Mouse (Mus musculus) lung, embryonic 15.5 days (tissue): ENCODE measurements around the gene Alpi. TPM values are rescaled to one million over a fixed set of nuclear protein-coding genes. Genes with fewer than 3 reads are reported as not detected.

Experiments used
- ATAC-seq: fragments of 200-750 bp; cut with Nextera tagmentation; 2 replicates; pipeline ENCODE4 v1.8.0; 2017; ENCODE audit warnings: moderate number of reproducible peaks, borderline replicate concordance; ENCODE audit not compliant: low FRiP score, low TSS enrichment; ENCODE audit errors: extremely low read depth
- H3K27ac ChIP-seq: fragments of 300-500 bp; sonication (generic); 2 replicates; pipeline ENCODE4 v1.5.1; 2015; ENCODE audit warnings: moderate library complexity, mild to moderate bottlenecking, inconsistent platforms
- H3K27me3 ChIP-seq: fragments of 300-500 bp; sonication (generic); 2 replicates; pipeline ENCODE4 v1.6.1; 2015; ENCODE audit warnings: inconsistent platforms
- H3K36me3 ChIP-seq: fragments of 300-500 bp; sonication (generic); 2 replicates; pipeline ENCODE4 v1.6.1; 2015; ENCODE audit warnings: inconsistent platforms
- H3K4me1 ChIP-seq: fragments of 300-500 bp; sonication (generic); 2 replicates; pipeline ENCODE4 v1.6.1; 2015; ENCODE audit warnings: inconsistent platforms
- H3K4me2 ChIP-seq: fragments of 300-500 bp; sonication (generic); 2 replicates; pipeline ENCODE4 v1.6.1; 2015; ENCODE audit warnings: inconsistent platforms, mild to moderate bottlenecking, moderate library complexity
- H3K4me3 ChIP-seq: fragments of 300-500 bp; sonication (generic); 2 replicates; pipeline ENCODE4 v1.5.1; 2015; ENCODE audit warnings: mild to moderate bottlenecking, inconsistent platforms
- H3K9ac ChIP-seq: fragments of 300-500 bp; sonication (generic); 2 replicates; pipeline ENCODE4 v1.6.1; 2015; ENCODE audit warnings: inconsistent platforms
- H3K9me3 ChIP-seq: fragments of 300-500 bp; sonication (generic); 2 replicates; pipeline ENCODE4 v1.6.1; 2016; ENCODE audit warnings: inconsistent platforms
- WGBS: fragments of 180-500 bp; shearing (Covaris S2); methylation state at CpG from one replicate; pipeline ENCODE4 v1.1.7; 2015; 5-methylcytosine and 5-hydroxymethylcytosine counted together
- polyA plus RNA-seq: library from polyadenylated mRNA; unstranded; fragments of >200 nt; fragmentation: Nextera tagmentation; extraction: Ambion mirVana; gene quantifications from 2 replicates; pipeline ENCODE4 v1.2.1, GENCODE M21; 2015

The Alpi gene
- polyA plus RNA-seq = 0.06 TPM in 1 of 2 replicates, not detected in the other

GRCm38 (mm10) chr1:87101411-87101810, at the start of gene Alpi:
TSS of gene Alpi (minus strand) at chr1:87101606.
- Histone ChIP-seq H3K4me2 (no peak within 1 kb of the TSS), H3K4me3 (no peak within 1 kb of the TSS), H3K27me3 (peaks cover 6% of the 10 kb centered on the region; the same call in 1 of the 2 replicates), H3K9ac (no peak within 1 kb of the TSS), H3K4me1 (no peaks in the 10 kb centered on the region), H3K36me3 (no peaks in the 10 kb centered on the region), H3K9me3 (no peaks in the 10 kb centered on the region), H3K27ac (no peak within 1 kb of the TSS)
- no peak for ATAC-seq
- 89% methylated on average over 1 of the region's 1 CpGs for WGBS

GRCm38 (mm10) chr1:87149422-87149821, 48.0 kb upstream of the Alpi start:
- peaks cover 49% of the 10 kb centered on the region for H3K27me3 ChIP-seq
- H3K4me2 ChIP-seq = no peak overlapping the region
- 29% methylated on average over 13 of the region's 13 CpGs for WGBS

DNA sequence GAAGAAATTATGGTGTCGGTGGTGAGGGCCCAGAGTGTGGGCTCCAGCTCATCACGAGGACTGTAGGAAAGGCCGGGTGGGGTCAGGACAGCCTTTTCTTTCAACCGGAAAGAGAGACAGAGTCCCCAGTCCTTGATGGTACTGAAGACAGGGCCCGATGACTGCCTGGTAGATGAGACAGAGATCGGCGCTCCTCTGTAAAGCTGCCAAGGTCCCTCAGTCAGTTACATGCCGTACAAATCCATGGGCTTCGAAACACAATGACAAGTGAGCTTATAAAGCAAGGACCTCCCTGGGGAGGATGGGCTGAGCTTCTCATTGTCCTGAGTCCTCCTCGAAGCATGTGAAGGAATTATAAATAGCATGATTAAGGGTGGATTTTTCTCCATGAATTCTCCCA, 41.7 kb upstream of the Alpi start:
- 76% methylated on average over 10 of the region's 10 CpGs for WGBS

More at GRCm38 (mm10) chr1:87149422-87149821, 48.0 kb upstream of the Alpi start:
- H3K36me3 ChIP-seq = no peaks in the 10 kb centered on the region
- H3K27ac ChIP-seq = no peak overlapping the region
- H3K9me3 ChIP-seq = no peaks in the 10 kb centered on the region
- ATAC-seq = no peak
- peaks cover 7% of the 10 kb centered on the region; the same call in 1 of the 2 replicates for H3K4me1 ChIP-seq
- H3K9ac ChIP-seq = no peak overlapping the region
- H3K4me3 ChIP-seq = no peak overlapping the region

GRCm38 (mm10) chr1:87142456-87142855, 41.0 kb upstream of the Alpi start:
- WGBS = 60% methylated on average over 9 of the region's 9 CpGs
- no peaks in the 10 kb centered on the region for H3K9me3 ChIP-seq
- no peaks in the 10 kb centered on the region for H3K27me3 ChIP-seq
- no peak for ATAC-seq
- H3K4me2 ChIP-seq = no peak overlapping the region
- no peaks in the 10 kb centered on the region for H3K36me3 ChIP-seq
- no peaks in the 10 kb centered on the region for H3K4me1 ChIP-seq
- no peak overlapping the region for H3K27ac ChIP-seq
- no peak overlapping the region for H3K4me3 ChIP-seq
- H3K9ac ChIP-seq = no peak overlapping the region

More for the DNA sequence above, 41.7 kb upstream of the Alpi start:
- no peak overlapping the region for H3K9ac ChIP-seq
- H3K36me3 ChIP-seq = no peaks in the 10 kb centered on the region
- no peaks in the 10 kb centered on the region for H3K9me3 ChIP-seq
- no peaks in the 10 kb centered on the region for H3K4me1 ChIP-seq
- no peaks in the 10 kb centered on the region for H3K27me3 ChIP-seq
- no peak overlapping the region for H3K4me3 ChIP-seq
- no peak overlapping the region for H3K27ac ChIP-seq
- no peak for ATAC-seq
- no peak overlapping the region for H3K4me2 ChIP-seq

GRCm38 (mm10) chr1:87141550-87141949, 40.1 kb upstream of the Alpi start:
- ATAC-seq = no peak
- Histone ChIP-seq H3K27ac (no peak overlapping the region), H3K27me3 (no peaks in the 10 kb centered on the region), H3K4me3 (no peak overlapping the region), H3K9me3 (no peaks in the 10 kb centered on the region), H3K4me2 (no peak overlapping the region), H3K36me3 (no peaks in the 10 kb centered on the region), H3K9ac (no peak overlapping the region), H3K4me1 (no peaks in the 10 kb centered on the region)
- 90% methylated on average over 4 of the region's 4 CpGs for WGBS

- Histone ChIP-seq H3K36me3 (no peaks in the 10 kb centered on the region), H3K9me3 (no peaks in the 10 kb centered on the region), H3K4me3 (no peak overlapping the region), H3K4me1 (no peaks in the 10 kb centered on the region), H3K4me2 (no peak overlapping the region), H3K27ac (no peak overlapping the region), H3K27me3 (peaks cover 30% of the 10 kb centered on the region), H3K9ac (no peak overlapping the region)
- ATAC-seq = no peak
- 72% methylated on average over 4 of the region's 4 CpGs for WGBS
Observed at GRCm38 (mm10) chr1:87131803-87132202, 30.4 kb upstream of the Alpi start.

- Histone ChIP-seq H3K27ac (no peak overlapping the region), H3K36me3 (no peaks in the 10 kb centered on the region), H3K4me1 (no peaks in the 10 kb centered on the region), H3K4me2 (no peak overlapping the region), H3K4me3 (no peak overlapping the region), H3K27me3 (peaks cover 37% of the 10 kb centered on the region), H3K9ac (no peak overlapping the region), H3K9me3 (no peaks in the 10 kb centered on the region)
- 11% methylated on average over 43 of the region's 43 CpGs for WGBS
- no peak for ATAC-seq
Observed at GRCm38 (mm10) chr1:87127206-87128030, 26.0 kb upstream of the Alpi start.

GRCm38 (mm10) chr1:87124673-87125072, 23.3 kb upstream of the Alpi start, which contains the start of gene Akp3:
TSS of gene Akp3 (plus strand) at chr1:87124973.
- Histone ChIP-seq H3K4me3 (no peak within 1 kb of the TSS), H3K27me3 (peaks cover 34% of the 10 kb centered on the region), H3K4me2 (no peak within 1 kb of the TSS), H3K9me3 (no peaks in the 10 kb centered on the region), H3K36me3 (no peaks in the 10 kb centered on the region), H3K4me1 (no peaks in the 10 kb centered on the region), H3K9ac (no peak within 1 kb of the TSS), H3K27ac (no peak within 1 kb of the TSS)
- 87% methylated on average over 6 of the region's 6 CpGs for WGBS
- no peak for ATAC-seq

DNA sequence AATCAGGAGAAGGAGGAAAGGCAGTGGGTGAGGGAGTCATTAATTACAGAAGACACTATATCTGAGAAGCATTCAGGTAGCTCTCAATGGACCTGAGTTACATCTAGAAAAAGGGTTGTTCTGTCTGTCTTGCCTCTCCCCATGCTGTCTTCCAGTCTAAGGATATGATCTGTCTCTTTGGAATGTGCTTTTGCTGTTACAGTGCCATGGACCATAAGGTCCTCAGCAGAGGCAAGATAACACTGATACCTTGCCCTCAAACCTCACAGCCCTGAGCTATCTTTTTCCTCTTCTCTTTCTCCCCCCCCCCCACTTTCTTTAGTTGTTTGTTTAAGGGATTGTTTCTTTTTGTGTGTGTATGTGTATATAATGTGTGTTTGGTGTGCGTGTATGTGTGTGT, 13.4 kb upstream of the Alpi start:
- 61% methylated on average over 1 of the region's 1 CpGs for WGBS
- H3K9ac ChIP-seq = no peak overlapping the region
- no peaks in the 10 kb centered on the region for H3K4me1 ChIP-seq
- no peak overlapping the region for H3K4me3 ChIP-seq
- H3K9me3 ChIP-seq = no peaks in the 10 kb centered on the region
- H3K27me3 ChIP-seq = no peaks in the 10 kb centered on the region
- no peaks in the 10 kb centered on the region for H3K36me3 ChIP-seq
- no peak for ATAC-seq
- no peak overlapping the region for H3K4me2 ChIP-seq
- no peak overlapping the region for H3K27ac ChIP-seq

- H3K27me3 ChIP-seq = no peaks in the 10 kb centered on the region
- no peaks in the 10 kb centered on the region for H3K9me3 ChIP-seq
- H3K27ac ChIP-seq = no peak overlapping the region
- no peak overlapping the region for H3K9ac ChIP-seq
- ATAC-seq = no peak
- H3K4me2 ChIP-seq = no peak overlapping the region
- 37% methylated on average over 9 of the region's 9 CpGs for WGBS
- no peaks in the 10 kb centered on the region for H3K36me3 ChIP-seq
- no peak overlapping the region for H3K4me3 ChIP-seq
- no peaks in the 10 kb centered on the region for H3K4me1 ChIP-seq
Observed at GRCm38 (mm10) chr1:87111719-87112354, 10.4 kb upstream of the Alpi start.

DNA sequence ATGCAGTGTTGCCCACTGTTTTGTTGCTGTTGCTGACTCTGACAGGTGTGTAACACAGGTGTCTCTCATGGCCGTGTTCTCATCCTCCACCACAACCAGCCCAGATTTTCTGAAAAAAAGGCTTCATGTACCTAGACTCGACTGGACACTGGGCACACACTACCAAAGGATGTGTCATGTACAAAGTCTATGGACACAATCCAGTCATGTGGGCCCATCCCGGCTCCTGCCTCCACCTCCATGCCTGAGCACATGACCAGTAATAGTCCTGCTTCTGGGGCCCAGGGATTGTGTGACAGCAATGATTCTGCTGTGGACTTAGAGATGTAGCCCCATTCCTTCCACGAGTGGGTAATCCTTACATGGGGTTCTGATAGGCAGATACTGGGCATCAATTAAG, 7.2 kb upstream of the Alpi start:
- H3K27me3 ChIP-seq = no peaks in the 10 kb centered on the region
- H3K27ac ChIP-seq = no peak overlapping the region
- no peaks in the 10 kb centered on the region for H3K4me1 ChIP-seq
- H3K4me2 ChIP-seq = no peak overlapping the region
- no peaks in the 10 kb centered on the region for H3K36me3 ChIP-seq
- ATAC-seq = no peak
- H3K9ac ChIP-seq = no peak overlapping the region
- H3K9me3 ChIP-seq = no peaks in the 10 kb centered on the region
- no peak overlapping the region for H3K4me3 ChIP-seq
- WGBS = 76% methylated on average over 4 of the region's 4 CpGs

GRCm38 (mm10) chr1:87106536-87106935, 5.1 kb upstream of the Alpi start:
- Histone ChIP-seq H3K36me3 (no peaks in the 10 kb centered on the region), H3K4me3 (no peak overlapping the region), H3K27me3 (no peaks in the 10 kb centered on the region), H3K9ac (no peak overlapping the region), H3K4me1 (no peaks in the 10 kb centered on the region), H3K9me3 (no peaks in the 10 kb centered on the region), H3K27ac (no peak overlapping the region), H3K4me2 (no peak overlapping the region)
- ATAC-seq = no peak
- WGBS = 62% methylated on average over 8 of the region's 8 CpGs
